Mouse (Mus musculus) megakaryocyte progenitor cell, adult 5-6 weeks (primary cell): Measurements from ENCODE around the gene Usp35. TPM values are rescaled to one million over a fixed set of nuclear protein-coding genes. Genes with fewer than 3 reads are reported as not detected.

Experiments
- ATAC-seq: replicated peaks from 2 replicates; pipeline ENCODE4 v1.8.0; 2016; ENCODE audit warnings: mild to moderate bottlenecking, moderate TSS enrichment, inconsistent platforms; ENCODE audit not compliant: poor library complexity
- total RNA-seq, 2 experiments: library from RNA; stranded (forward) in 1 of 2; stranded (reverse) in 1 of 2; fragments of 157-497, 149-512 nt in 1 of 2; fragments of 200-1000 nt in 1 of 2; gene quantifications; 2 replicates each; pipeline versions ENCODE4 v1.2.3 to v1.2.4; 2015 to 2017

Gene Usp35
- total RNA-seq, 2 experiments from 2014 or later, result 0.05 TPM; not detected in 1

- peak; percentile 20 for ATAC-seq
Measured at GRCm38 (mm10) chr7:97271068-97271467, 60.8 kb downstream of the Usp35 start.

- peak; percentile 96 for ATAC-seq
Measured at GRCm38 (mm10) chr7:97270367-97270766, 61.5 kb downstream of the Usp35 start.

- no peak for ATAC-seq
Measured at GRCm38 (mm10) chr7:97262541-97262940, 69.3 kb downstream of the Usp35 start.

Other genes starting within 250 kb of the Usp35 start
- gene Kctd21, start 307 bp upstream of the Usp35 start, total RNA-seq (2015), result 1.0 and 1.6 TPM in 2 replicates
- gene Kctd21, start 307 bp upstream of the Usp35 start, total RNA-seq (2017), result 0.54 and 1.1 TPM in 2 replicates
- gene Alg8, start 39.6 kb upstream of the Usp35 start, total RNA-seq (2015), result 59.2 and 74.4 TPM in 2 replicates
- 35.1 and 40.5 TPM in 2 replicates for gene Alg8, start 39.6 kb upstream of the Usp35 start, total RNA-seq (2017)
- 173 and 202 TPM in 2 replicates for gene Ndufc2, start 68.0 kb upstream of the Usp35 start, total RNA-seq (2015)
- gene Ndufc2, start 68.0 kb upstream of the Usp35 start, total RNA-seq (2017), result 307 and 320 TPM in 2 replicates
- not detected in 2 replicates for gene Thrsp, start 85.7 kb upstream of the Usp35 start, total RNA-seq (2015)
- gene Thrsp, start 85.7 kb upstream of the Usp35 start, total RNA-seq (2017), result not detected in 2 replicates
- 5.9 and 6.7 TPM in 2 replicates for gene Kctd14, start 119.3 kb upstream of the Usp35 start, total RNA-seq (2015)
- gene Kctd14, start 119.3 kb upstream of the Usp35 start, total RNA-seq (2017), result 3.3 and 5.1 TPM in 2 replicates
- gene Ints4, start 148.9 kb upstream of the Usp35 start, total RNA-seq (2015), result 80.7 and 124 TPM in 2 replicates
- gene Ints4, start 148.9 kb upstream of the Usp35 start, total RNA-seq (2017), result 44.6 and 62.6 TPM in 2 replicates
- gene Aamdc, start 247.5 kb upstream of the Usp35 start, total RNA-seq (2015), result 15.6 and 21.5 TPM in 2 replicates
- gene Aamdc, start 247.5 kb upstream of the Usp35 start, total RNA-seq (2017), result 34.6 and 36.9 TPM in 2 replicates
- gene Rsf1, start 247.9 kb upstream of the Usp35 start, total RNA-seq (2015), result 23.8 and 24.4 TPM in 2 replicates
- 25.5 and 42.5 TPM in 2 replicates for gene Rsf1, start 247.9 kb upstream of the Usp35 start, total RNA-seq (2017)